Mouse (Mus musculus) lung, postnatal 4 days (tissue): ENCODE measurements at regions not wholly inside any gene's neighbourhood (a gene's known extent, or its start where the extent isn't known, plus 50 kb on each side); places are given as distances from the start of the nearest gene placed in this dataset.
"Not testable (repeated sequence)": the region's sequence is repeated elsewhere in the genome, so short reads cannot be mapped to it uniquely, and the experiment has no call there.

ENCODE experiments used
- DNase-seq, 2 experiments: peaks; one replicate each; pipeline ENCODE4 v3.0.0; 2021

GRCm38 (mm10) chr13:26217299-26217698, 552.7 kb downstream of the Hdgfl1 start:
- DNase-seq: no peak

- DNase-seq: no peak
Observed at GRCm38 (mm10) chr13:26216579-26216978, 553.4 kb downstream of the Hdgfl1 start.

- no peak for DNase-seq
Observed at GRCm38 (mm10) chr13:26205532-26206105, 564.3 kb downstream of the Hdgfl1 start.

- no peak for DNase-seq
Observed at GRCm38 (mm10) chr13:26194646-26195045, 575.3 kb downstream of the Hdgfl1 start.

DNA sequence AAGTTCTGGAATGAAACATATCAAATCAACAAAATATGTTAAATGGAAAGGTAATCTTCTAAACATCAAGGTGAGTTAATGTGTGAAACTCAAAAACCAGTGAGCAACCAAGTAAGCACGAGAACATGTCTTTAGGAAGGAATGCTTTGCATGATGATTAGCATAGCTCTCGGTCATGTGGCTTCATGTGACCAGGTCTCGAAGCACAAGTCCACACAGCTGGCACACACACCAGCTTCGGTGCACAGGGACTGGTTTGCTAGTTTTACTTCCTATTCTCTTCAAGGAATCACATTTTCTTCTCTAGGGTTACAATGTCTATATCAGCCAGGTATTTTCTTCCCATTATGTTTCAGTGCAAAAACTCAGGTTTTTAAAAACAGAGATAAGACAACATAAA, 586.1 kb downstream of the Hdgfl1 start:
- no peak for DNase-seq

- no peak for DNase-seq
Observed at GRCm38 (mm10) chr13:26171891-26172482, 598.0 kb downstream of the Hdgfl1 start.

DNA sequence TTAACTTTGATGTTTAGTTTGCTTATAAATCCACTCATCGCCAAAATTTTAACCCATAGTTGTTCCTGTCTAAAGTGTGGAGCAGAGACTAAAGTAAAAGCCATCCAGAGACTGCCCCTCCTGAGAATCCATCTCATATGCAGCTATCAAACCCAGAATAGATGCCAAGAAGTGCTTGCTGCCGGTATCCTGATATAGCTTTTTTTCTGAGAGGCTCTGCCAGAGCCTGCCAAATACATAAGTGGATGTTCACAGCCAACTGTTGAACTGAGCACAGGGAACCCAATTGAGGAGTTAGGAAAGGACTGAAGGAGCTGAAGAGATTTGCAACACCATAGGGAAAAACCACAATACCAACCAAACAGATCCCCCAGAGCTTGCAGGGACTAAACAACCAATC, 600.3 kb downstream of the Hdgfl1 start:
- no peak for DNase-seq

- no peak for DNase-seq
Observed at GRCm38 (mm10) chr13:26158703-26159102, 611.3 kb downstream of the Hdgfl1 start.

GRCm38 (mm10) chr13:26154701-26155471, 615.1 kb downstream of the Hdgfl1 start:
- DNase-seq: peak; percentile 10 to 32

DNA sequence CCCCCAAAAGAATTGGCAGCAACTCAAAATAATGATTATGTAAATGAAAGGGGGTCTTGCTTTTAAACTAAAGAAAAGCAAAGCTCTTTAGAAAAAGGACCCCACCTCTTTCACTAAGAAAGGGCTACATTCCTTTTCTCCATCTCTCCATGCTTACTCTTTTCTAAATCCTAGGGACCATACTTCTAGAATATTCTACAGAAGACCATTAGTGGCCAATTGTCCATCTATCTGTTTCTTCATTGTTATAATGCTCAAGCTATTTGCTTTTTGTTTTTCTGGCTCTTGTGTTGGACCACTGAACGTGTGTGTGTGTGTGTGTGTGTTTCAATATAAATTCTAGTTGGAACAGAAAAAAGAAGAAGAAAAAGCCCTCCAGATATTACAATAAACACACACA, 615.7 kb downstream of the Hdgfl1 start:
- no peak for DNase-seq

- DNase-seq: no peak
Observed at GRCm38 (mm10) chr13:26153093-26153492, 616.9 kb downstream of the Hdgfl1 start.

GRCm38 (mm10) chr13:26150426-26150825, 619.5 kb downstream of the Hdgfl1 start:
- no peak for DNase-seq

DNA sequence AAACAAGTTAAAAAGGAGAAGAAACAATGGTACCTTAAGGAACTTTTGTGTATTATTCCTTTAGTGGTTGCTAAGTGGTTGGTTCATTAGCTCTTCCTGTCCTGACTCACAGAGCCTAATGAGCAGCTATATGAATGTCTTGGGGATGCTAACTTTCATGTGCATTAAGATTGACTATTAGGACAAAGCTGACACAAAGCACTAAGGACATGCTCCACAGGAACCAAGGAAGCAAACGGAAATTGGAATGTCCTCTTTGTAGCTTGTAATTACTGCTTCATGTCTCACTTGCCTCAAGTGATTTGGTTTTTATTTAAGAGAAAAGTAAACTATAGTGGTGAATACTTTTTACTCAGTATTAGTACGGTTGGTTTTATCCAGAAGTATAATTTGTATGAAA, 627.2 kb downstream of the Hdgfl1 start:
- no peak for DNase-seq

DNA sequence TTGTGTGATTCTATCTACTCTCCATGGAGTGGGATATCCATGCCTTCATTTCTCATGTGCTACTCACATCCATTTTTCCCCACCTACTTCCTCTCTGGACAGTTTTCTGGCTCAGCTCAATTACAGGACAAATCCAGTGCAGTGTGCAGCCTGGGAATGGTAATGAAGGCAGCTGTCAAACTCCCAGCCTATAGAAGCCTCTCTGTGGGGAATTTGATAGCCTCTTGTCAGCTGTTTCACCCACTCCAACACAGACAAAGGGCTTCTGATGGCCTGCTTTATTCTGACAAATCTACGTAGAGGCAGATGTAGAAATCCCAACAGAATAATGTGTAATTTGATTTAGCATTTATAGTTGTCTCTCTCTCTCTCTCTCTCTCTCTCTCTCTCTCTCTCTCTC, 650.6 kb downstream of the Hdgfl1 start:
- DNase-seq: no peak

GRCm38 (mm10) chr13:26114136-26114535, 655.8 kb downstream of the Hdgfl1 start:
- DNase-seq: no peak

DNA sequence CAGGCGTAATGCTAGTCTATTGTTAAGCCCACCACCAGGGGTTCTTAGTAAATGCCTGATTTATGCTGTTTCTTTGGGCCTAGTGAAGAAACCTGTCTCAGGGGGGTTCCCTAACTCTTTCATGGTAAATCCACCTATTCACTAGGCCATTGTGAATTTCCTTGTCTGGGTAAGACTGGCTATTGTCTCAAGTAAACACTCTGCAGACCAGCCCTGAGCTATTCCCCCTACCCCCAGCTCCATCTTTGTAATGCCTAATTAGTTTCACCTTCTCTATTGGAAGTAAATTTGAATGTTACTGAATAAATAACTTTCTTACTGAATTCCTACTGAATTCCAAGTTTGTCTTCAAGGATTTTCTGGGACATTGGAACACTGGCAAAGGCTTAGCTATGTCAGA, 656.2 kb downstream of the Hdgfl1 start:
- DNase-seq: not testable (repeated sequence)

- no peak for DNase-seq
Observed at GRCm38 (mm10) chr13:26112579-26112978, 657.4 kb downstream of the Hdgfl1 start.

DNA sequence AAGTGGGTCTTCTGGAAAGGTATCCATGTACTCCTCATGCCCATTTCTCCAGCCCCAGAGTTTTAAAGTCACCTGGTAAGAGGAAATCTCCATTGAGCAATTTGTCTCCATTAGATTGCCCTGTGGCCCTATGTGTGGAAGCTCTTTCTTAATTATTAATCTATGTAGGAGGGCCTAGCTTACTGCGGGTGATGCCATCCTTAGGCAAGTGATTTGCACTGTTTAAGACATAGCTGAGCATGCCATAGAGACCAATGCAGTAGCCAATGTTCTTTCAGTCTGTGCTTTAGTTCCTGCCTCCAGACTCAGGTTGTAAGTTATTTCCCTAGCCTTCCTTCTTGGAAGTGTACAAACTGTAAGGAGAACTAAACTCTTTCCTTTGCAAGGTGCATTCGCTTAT, 661.0 kb downstream of the Hdgfl1 start:
- no peak for DNase-seq

- DNase-seq: no peak
Observed at GRCm38 (mm10) chr13:26088727-26089126, 681.2 kb downstream of the Hdgfl1 start.

DNA sequence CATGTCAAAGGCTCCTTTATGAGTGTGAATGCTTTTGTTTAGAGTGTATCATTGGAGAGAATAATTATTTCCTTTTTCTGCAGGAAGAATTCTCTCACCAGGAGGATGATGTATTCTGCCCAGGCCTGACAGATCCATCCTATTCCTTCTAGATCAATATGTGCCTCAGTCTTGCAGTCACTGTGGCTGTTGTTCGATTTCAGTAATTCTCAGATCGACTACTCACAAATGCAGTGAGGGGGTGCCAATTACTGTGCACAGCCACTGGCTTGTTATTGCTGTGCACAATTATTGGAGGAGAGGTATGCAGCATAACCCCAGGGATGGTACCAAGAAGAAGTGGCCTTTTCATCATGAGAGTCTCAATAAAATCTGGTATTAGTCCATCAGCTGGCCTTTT, 689.2 kb downstream of the Hdgfl1 start:
- no peak for DNase-seq

DNA sequence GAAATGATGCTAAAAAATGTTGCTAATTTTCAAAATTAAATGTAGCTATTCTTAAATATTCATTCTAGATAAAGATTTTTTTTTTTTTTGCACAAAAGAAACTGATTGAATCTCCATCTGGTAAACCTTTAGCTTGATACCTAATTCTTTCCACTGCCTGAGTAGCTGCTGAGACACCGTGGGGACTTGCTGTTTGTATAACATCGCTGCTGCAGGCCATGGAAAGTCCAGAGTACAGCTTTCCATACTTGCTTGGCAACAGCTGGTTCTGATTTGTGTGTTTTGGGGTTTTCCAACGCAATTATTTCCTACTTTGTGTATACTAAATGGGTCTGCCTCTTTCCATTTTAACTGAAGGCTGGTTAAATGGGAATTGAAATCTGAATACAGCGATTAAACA, 689.7 kb downstream of the Hdgfl1 start:
- no peak for DNase-seq

DNA sequence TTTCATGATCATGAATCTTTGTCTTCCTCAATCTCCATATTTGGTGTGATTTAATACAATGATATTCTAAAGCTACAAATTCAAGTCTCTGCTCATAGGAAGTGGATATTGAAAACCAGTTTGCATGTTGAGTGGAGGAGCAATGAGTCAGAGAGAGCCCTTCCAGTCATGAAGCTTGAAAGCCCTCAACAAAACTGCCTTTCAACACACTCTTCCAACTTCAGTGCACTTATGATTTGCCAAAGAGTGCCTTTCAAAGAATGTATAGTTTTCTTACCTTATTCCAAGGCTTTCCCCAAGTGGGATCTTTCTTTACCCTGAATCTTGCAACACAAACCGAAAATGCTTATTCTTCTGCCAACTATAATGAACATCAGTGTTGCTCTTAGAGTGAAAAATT, 690.6 kb downstream of the Hdgfl1 start:
- no peak for DNase-seq

DNA sequence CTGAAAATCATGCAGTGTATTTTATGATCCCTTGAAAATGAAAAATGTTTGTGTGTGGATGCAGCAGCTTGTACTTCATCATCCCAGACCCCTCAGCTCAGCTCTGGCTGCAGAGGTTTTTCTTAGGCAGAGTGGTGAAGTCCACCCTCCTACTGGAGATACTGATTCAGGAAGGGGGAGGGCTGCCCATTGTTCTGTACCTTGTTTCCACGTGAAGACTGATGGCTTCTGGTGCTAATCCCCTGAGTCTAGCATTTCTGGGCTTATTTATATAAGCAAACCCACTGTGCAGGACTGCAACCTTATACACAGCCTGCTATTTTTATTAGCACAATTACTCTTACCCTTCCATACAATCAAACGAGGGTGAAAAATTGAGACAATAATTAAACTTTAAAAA, 708.6 kb downstream of the Hdgfl1 start:
- DNase-seq: no peak

DNA sequence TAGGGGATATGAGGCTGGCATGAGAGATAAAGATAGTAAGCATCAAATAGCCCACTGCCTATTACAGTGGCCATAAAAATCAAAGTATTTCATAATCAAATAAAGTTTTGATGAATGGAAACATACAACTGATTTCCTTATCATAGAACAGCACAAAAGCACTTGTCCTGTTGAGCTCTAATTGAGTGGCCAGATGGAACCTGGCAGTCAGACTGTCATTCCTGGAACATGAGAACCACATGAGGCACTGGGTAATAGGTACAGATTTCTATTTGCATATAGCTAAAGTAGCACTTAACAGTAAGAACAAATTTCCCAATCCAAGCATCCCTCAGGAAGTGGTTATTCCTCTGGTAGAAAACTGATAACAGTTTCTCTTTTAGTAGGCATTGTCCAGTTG, 732.3 kb downstream of the Hdgfl1 start:
- DNase-seq: no peak
